Mouse (Mus musculus) kidney, postnatal 14 days (tissue): ENCODE data around the gene Cryzl2.

Experiments
- DNase-seq: peaks from one replicate; pipeline ENCODE4 v3.0.0; 2022; ENCODE audit warnings: mixed read lengths

Gene Cryzl2

GRCm38 (mm10) chr1:157458421-157459208 is at the start of gene Cryzl2:
Cryzl2 (plus strand) TSS chr1:157458577.
- DNase-seq, result peak; percentile 91

GRCm38 (mm10) chr1:157409648-157410047 is 48.7 kb upstream of the Cryzl2 start:
- no peak for DNase-seq

- no peak for DNase-seq
Observed at GRCm38 (mm10) chr1:157410937-157411336, 47.4 kb upstream of the Cryzl2 start.

GRCm38 (mm10) chr1:157411341-157411710 is 47.1 kb upstream of the Cryzl2 start:
- no peak for DNase-seq

GRCm38 (mm10) chr1:157411711-157412380 is 46.5 kb upstream of the Cryzl2 start:
- peak; percentile 79 for DNase-seq

- DNase-seq, result peak; percentile 98
Observed at GRCm38 (mm10) chr1:157412454-157413369, 45.7 kb upstream of the Cryzl2 start, which contains the start of gene Rasal2. Rasal2 (minus strand) TSS chr1:157412595.

GRCm38 (mm10) chr1:157415771-157416170 is 42.6 kb upstream of the Cryzl2 start:
- DNase-seq, result no peak

GRCm38 (mm10) chr1:157416628-157417027 is 41.7 kb upstream of the Cryzl2 start:
- no peak for DNase-seq

GRCm38 (mm10) chr1:157417414-157417813 is 41.0 kb upstream of the Cryzl2 start:
- DNase-seq, result no peak

- peak; percentile 44 for DNase-seq
Observed at GRCm38 (mm10) chr1:157417861-157418260, 40.5 kb upstream of the Cryzl2 start.

GRCm38 (mm10) chr1:157425741-157426427 is 32.5 kb upstream of the Cryzl2 start:
- no peak for DNase-seq

- no peak for DNase-seq
Observed at GRCm38 (mm10) chr1:157426933-157427332, 31.4 kb upstream of the Cryzl2 start.

- no peak for DNase-seq
Observed at GRCm38 (mm10) chr1:157427604-157428003, 30.8 kb upstream of the Cryzl2 start.

GRCm38 (mm10) chr1:157428366-157428765 is 30.0 kb upstream of the Cryzl2 start:
- no peak for DNase-seq

GRCm38 (mm10) chr1:157433316-157433715 is 25.1 kb upstream of the Cryzl2 start:
- DNase-seq, result no peak

GRCm38 (mm10) chr1:157434404-157434803 is 24.0 kb upstream of the Cryzl2 start:
- DNase-seq, result no peak

- DNase-seq, result no peak
Observed at GRCm38 (mm10) chr1:157435926-157436325, 22.5 kb upstream of the Cryzl2 start.

- no peak for DNase-seq
Observed at GRCm38 (mm10) chr1:157438290-157438689, 20.1 kb upstream of the Cryzl2 start.

- no peak for DNase-seq
Observed at GRCm38 (mm10) chr1:157439101-157439500, 19.3 kb upstream of the Cryzl2 start.

GRCm38 (mm10) chr1:157439973-157440641 is 18.3 kb upstream of the Cryzl2 start:
- DNase-seq, result no peak

- peak; percentile 59 for DNase-seq
Observed at GRCm38 (mm10) chr1:157443026-157443722, 15.2 kb upstream of the Cryzl2 start.
